Mouse (Mus musculus) kidney, postnatal 4 days (tissue): ENCODE measurements at regions not wholly inside any gene's neighbourhood (a gene's known extent, or its start where the extent isn't known, plus 50 kb on each side); places are given as distances from the start of the nearest gene placed in this dataset.
"Not testable (repeated sequence)": the region's sequence is repeated elsewhere in the genome, so short reads cannot be mapped to it uniquely, and the experiment has no call there.

Source experiments
- DNase-seq, 2 experiments: peaks; one replicate each; pipeline ENCODE4 v3.0.0; 2021; ENCODE audit warnings: mixed read lengths in 2 of 2

DNA sequence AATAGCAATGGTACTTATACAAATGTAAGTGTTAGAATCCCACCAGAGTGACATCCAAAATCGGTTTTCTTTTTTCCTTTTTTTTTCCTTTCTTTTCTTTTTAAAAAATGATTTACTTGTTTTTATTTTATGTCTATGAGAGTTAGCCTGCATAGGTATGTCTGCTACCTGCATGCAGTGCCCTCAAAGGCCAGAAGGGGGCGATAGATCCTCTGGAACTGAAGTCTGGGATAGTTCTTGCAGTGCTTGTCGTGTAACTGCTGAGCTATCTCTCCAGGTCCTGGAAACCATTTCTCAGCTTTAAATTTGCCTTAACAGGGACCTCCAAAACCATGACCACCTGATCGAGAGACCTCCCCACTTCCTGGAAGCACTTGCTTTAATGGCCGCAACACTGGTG lies 93.8 kb downstream of the Defb7 start:
- DNase-seq, result peak; percentile 2 to 6

DNA sequence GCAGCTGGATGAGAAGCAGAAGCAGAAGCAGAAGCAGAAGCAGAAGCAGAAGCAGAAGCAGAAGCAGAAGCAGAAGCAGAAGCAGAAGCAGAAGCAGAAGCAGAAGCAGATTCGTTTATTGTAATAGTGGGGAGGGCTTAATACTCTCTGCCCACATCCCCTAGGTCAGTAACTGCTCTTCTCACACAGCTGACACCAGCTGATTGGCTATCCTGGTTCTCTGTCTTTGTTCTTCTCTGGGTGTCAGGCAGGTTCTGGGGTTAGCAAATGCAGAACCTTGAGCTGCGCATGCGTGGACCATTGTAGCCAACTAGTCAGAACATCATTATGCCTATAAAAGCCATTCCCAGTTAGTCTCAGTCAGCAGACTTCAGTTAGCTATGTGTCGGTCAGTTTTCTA lies 106.6 kb downstream of the Defb7 start:
- DNase-seq, result not testable (repeated sequence)

DNA sequence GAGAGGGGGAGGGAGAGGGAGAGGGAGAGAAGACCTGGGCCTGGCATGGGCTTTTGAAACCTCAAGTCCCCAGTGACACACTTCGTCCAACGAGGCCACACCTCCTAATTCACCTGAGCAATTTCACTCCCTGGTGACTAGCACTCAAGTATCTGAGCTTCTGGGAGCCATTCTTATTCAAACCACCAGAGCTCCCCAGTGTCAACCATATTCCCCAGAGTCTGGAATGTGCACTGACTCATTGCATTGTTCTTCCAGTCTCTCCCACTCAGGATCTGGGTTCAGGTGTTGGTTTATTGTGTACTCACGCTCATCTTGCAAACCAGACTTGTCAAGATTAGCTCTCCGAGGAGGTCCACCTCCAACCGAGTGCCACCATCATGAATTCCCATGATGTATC lies 111.7 kb downstream of the Defb7 start:
- no peak for DNase-seq

DNA sequence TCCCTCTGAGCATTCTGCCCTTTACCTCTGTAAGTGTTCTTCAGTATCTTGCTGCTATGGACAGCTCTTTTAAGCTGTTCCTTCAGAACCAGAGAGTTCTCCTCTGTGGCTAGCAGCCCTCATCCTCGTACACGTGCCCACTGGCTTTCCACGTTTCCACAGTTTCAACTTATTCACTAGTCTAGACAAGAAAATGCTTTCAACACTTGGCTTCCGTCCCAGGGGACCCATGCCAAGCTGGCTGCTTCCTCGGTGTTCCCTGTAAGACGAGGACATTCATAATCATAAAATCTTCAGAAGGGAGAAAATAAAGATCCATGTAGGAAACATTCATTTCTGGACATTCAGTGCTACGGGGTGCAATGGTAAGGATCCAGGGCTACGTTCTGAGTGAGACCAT lies 101.9 kb upstream of the 4930467E23Rik start:
- DNase-seq, result no peak

DNA sequence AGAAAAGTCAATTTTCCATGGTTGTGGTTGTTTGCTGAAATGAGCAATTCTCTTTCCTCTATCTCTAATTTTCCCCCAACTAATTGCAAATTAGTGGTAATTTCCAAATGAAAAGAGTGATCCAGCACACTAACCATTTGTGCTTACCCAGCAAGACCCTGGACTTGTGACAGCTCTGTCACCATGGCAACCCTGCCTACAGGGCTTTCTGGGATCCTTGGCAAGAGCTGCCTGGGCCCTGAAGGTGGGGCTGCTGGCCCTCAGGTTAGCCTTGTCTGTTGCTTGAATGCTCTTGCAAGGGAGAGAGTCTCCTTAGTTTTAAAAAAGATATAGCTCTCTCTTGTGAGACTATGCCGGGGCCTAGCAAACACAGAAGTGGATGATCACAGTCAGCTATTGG lies 80.8 kb upstream of the 4930467E23Rik start:
- peak in 1 of 2 experiments; percentile 3 for DNase-seq
